ENCODE assay signal across 22 mouse cellular contexts in the genomic region with DNA sequence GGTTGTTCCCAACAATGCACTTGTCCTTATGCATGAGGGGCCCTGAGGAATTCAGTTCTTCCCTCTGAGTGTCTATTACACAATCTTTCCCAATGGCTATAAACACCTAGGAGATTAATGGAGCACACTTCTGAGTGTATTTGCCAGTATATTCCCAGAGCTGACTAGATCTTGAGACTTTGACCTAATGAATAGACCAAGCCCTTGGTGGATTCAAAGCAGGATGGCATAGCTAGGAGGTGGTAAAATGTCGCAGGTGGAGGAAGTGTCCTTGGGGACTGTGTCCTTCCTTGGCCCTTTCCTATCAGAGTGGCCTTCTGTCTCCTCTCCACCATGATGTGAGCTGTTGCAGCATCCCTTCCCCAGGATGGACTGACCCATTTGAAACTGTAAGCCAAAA.
"Had no signal": no experiment of that assay in that cellular context is flagged by ENCODE, and none has a peak within 500 bp of the region (broad histone marks: within the 10 kb centered on the region; RNA-seq: fewer than 3 reads in every experiment).

No protein-coding gene starts in this region.

- H3K9me3 ChIP-seq: heart, embryonic 10.5 days; heart, embryonic 12.5 days; hindbrain, embryonic 13.5 days; hindbrain, embryonic 15.5 days; limb, embryonic 10.5 days; limb, embryonic 12.5 days; liver, embryonic 13.5 days; liver, embryonic 15.5 days had no signal

- H3K4me3 ChIP-seq: gastrocnemius, adult 2 months; heart, embryonic 10.5 days; heart, embryonic 12.5 days; hindbrain, embryonic 13.5 days; hindbrain, embryonic 15.5 days; left cerebral cortex, adult 2 months; limb, embryonic 10.5 days; limb, embryonic 12.5 days; liver, embryonic 13.5 days; liver, embryonic 15.5 days had no signal

- DNase-seq: gastrocnemius, adult 2 months; gastrocnemius, postnatal 14 days; gastrocnemius, postnatal 36 days; heart, adult 18-20 months; heart, postnatal 10 days; heart, postnatal 36 days; kidney, adult 11 months; kidney, adult 2 months; kidney, adult 9 months; kidney, postnatal 14 days; liver; liver, embryonic 13.5 days had no signal

- H3K27ac ChIP-seq: gastrocnemius, adult 2 months; heart, embryonic 10.5 days; hindbrain, embryonic 13.5 days; hindbrain, embryonic 15.5 days; hindbrain, postnatal 0 days; left cerebral cortex, adult 2 months; limb, embryonic 10.5 days; limb, embryonic 12.5 days; liver, embryonic 13.5 days; liver, embryonic 15.5 days had no signal

- ATAC-seq: hindbrain, postnatal 0 days had no signal

- H3K4me2 ChIP-seq: heart, embryonic 12.5 days; hindbrain, embryonic 13.5 days; hindbrain, embryonic 15.5 days; limb, embryonic 12.5 days; liver, embryonic 11.5 days; liver, embryonic 13.5 days; liver, embryonic 15.5 days had no signal

- H3K27me3 ChIP-seq: hindbrain, embryonic 13.5 days; hindbrain, embryonic 15.5 days; limb, embryonic 12.5 days; liver, embryonic 13.5 days; liver, embryonic 15.5 days had no signal

- H3K36me3 ChIP-seq: heart, embryonic 10.5 days; heart, embryonic 12.5 days; hindbrain, embryonic 13.5 days; hindbrain, embryonic 15.5 days; limb, embryonic 10.5 days; limb, embryonic 12.5 days; liver, embryonic 13.5 days; liver, embryonic 15.5 days had no signal

- H3K9ac ChIP-seq: heart, embryonic 12.5 days; hindbrain, embryonic 13.5 days; hindbrain, embryonic 15.5 days; limb, embryonic 12.5 days; liver, embryonic 13.5 days; liver, embryonic 15.5 days had no signal

- H3K4me1 ChIP-seq: hindbrain, embryonic 13.5 days; hindbrain, embryonic 15.5 days; liver, embryonic 13.5 days; liver, embryonic 15.5 days had no signal
